Mouse (Mus musculus) bone marrow, adult 2 months (tissue): Measurements from ENCODE around the gene Mpc1. TPM values are rescaled to one million over a fixed set of nuclear protein-coding genes. Genes with fewer than 3 reads are reported as not detected.
"Not testable (repeated sequence)": the region's sequence is repeated elsewhere in the genome, so short reads cannot be mapped to it uniquely, and the experiment has no call there.

Source experiments
- H3K27ac ChIP-seq: fragments of 200-500 bp; 2 replicates; pipeline ENCODE4 v1.5.1; 2012; ENCODE audit warnings: low read depth, mild to moderate bottlenecking, control low read depth, inconsistent platforms, low read length; ENCODE audit not compliant: control insufficient read depth, poor library complexity, insufficient read depth
- H3K4me1 ChIP-seq: fragments of 200-500 bp; 2 replicates; pipeline ENCODE4 v1.6.1; 2011; ENCODE audit warnings: low read length; ENCODE audit not compliant: control insufficient read depth, insufficient read depth
- H3K4me3 ChIP-seq: fragments of 200-500 bp; replicated peaks from 2 replicates; pipeline ENCODE3; 2011; ENCODE audit warnings: mild to moderate bottlenecking, low read depth, low read length, control low read depth; ENCODE audit not compliant: control insufficient read depth
- CTCF ChIP-seq: fragments of 200-500 bp; IDR thresholded peaks from 2 replicates; pipeline ENCODE4 v1.5.1; 2011; ENCODE audit warnings: low read length, control low read depth; ENCODE audit not compliant: control insufficient read depth, insufficient read depth
- POLR2A ChIP-seq: fragments of 200-500 bp; IDR thresholded peaks from 2 replicates; pipeline ENCODE4 v1.6.1; 2011; ENCODE audit warnings: low read depth, mild to moderate bottlenecking, control low read depth, low read length, borderline replicate concordance; ENCODE audit not compliant: control insufficient read depth
- WGBS: fragments of 180-500 bp; shearing (Covaris S2); methylation state at CpG from one replicate; pipeline ENCODE4 v1.1.7; 2018; 5-methylcytosine and 5-hydroxymethylcytosine counted together
- polyA plus RNA-seq: library from polyadenylated mRNA; stranded (reverse); fragments of >200 nt; gene quantifications from 2 replicates; pipeline ENCODE4 v1.2.4, GENCODE M21; 2011; ENCODE audit warnings: low replicate concordance; ENCODE audit not compliant: missing spikeins, insufficient read depth, insufficient read length

Gene Mpc1
- polyA plus RNA-seq, 1 experiment = 40.1 TPM

GRCm38 (mm10) chr17:8328511-8329174 lies 45.9 kb downstream of the Mpc1 start:
- TF ChIP-seq POLR2A (no peak), CTCF (peak; percentile 46)
- H3K4me1 ChIP-seq = no peaks in the 10 kb centered on the region
- no peak overlapping the region for H3K27ac ChIP-seq
- H3K4me3 ChIP-seq = no peak overlapping the region
- WGBS = 79% methylated on average over 7 of the region's 7 CpGs

- H3K27ac ChIP-seq = no peak overlapping the region
- no peaks in the 10 kb centered on the region for H3K4me1 ChIP-seq
- TF ChIP-seq POLR2A (no peak), CTCF (no peak)
- no peak overlapping the region for H3K4me3 ChIP-seq
- 73% methylated on average over 5 of the region's 5 CpGs for WGBS
Measured at GRCm38 (mm10) chr17:8330602-8331001, 47.9 kb downstream of the Mpc1 start.

- WGBS = 77% methylated on average over 1 of the region's 5 CpGs
- H3K4me1 ChIP-seq, H3K4me3 ChIP-seq, H3K27ac ChIP-seq: not testable (repeated sequence)
Measured at GRCm38 (mm10) chr17:8337159-8337558, 54.5 kb downstream of the Mpc1 start, which contains the start of gene Prr18. TSS of gene Prr18 (plus strand) at chr17:8337459.

- WGBS = 45% methylated on average over 8 of the region's 8 CpGs
- H3K4me3 ChIP-seq = no peak overlapping the region
Measured at GRCm38 (mm10) chr17:8339666-8340374, 57.1 kb downstream of the Mpc1 start.

GRCm38 (mm10) chr17:8340407-8341359 lies 58.0 kb downstream of the Mpc1 start:
- TF ChIP-seq CTCF = no peak
- no peak for TF ChIP-seq POLR2A
- H3K27ac ChIP-seq = no peak overlapping the region
- peaks cover 1% of the 10 kb centered on the region; the same call in 1 of the 2 replicates for H3K4me1 ChIP-seq
- H3K4me3 ChIP-seq = no peak overlapping the region
- 1% methylated on average over 92 of the region's 92 CpGs for WGBS

More at GRCm38 (mm10) chr17:8339666-8340374, 57.1 kb downstream of the Mpc1 start:
- Histone ChIP-seq H3K27ac (no peak overlapping the region), H3K4me1 (peaks cover 1% of the 10 kb centered on the region; the same call in 1 of the 2 replicates)
- TF ChIP-seq CTCF (no peak), POLR2A (no peak)

GRCm38 (mm10) chr17:8341360-8341963 lies 58.8 kb downstream of the Mpc1 start:
- no peak overlapping the region for H3K27ac ChIP-seq
- H3K4me1 ChIP-seq = peaks cover 1% of the 10 kb centered on the region; the same call in 1 of the 2 replicates
- H3K4me3 ChIP-seq = no peak overlapping the region
- TF ChIP-seq CTCF (no peak), POLR2A (no peak)
- 29% methylated on average over 46 of the region's 46 CpGs for WGBS

- TF ChIP-seq CTCF (no peak), POLR2A (no peak)
- Histone ChIP-seq H3K4me1 (peaks cover 1% of the 10 kb centered on the region; the same call in 1 of the 2 replicates), H3K27ac (no peak overlapping the region), H3K4me3 (no peak overlapping the region)
- WGBS = under 1% methylated on average over 5 of the region's 5 CpGs
Measured at GRCm38 (mm10) chr17:8342706-8343105, 60.0 kb downstream of the Mpc1 start.
